Mouse (Mus musculus) T-cell, adult 2 months (primary cell): ENCODE results near the gene Eed.

Source experiments
- DNase-seq: peaks from one replicate; pipeline ENCODE4 v3.0.0; 2022; ENCODE audit warnings: low spot score

Gene Eed

GRCm38 (mm10) chr7:89908421-89908820 lies 72.4 kb downstream of the Eed start:
- DNase-seq: no peak

DNA sequence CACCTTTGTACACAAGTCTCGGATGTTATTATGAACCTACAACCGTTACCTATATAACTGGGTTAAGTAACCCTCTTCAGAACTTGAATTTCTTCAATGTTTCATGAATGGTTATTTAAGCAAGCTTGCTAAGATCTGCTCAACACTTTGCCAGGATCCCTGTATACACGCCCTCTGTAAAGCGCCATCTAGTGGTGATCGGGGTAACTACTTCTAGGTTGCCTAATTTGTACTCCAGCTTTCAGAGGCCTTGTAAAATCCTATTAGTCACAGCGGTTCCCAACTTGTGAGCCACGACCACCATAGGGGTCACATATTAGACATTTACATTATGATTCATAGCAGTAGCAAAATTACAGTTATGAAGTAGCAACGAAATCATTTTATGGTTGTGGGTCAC lies 72.8 kb downstream of the Eed start:
- DNase-seq: peak; percentile 55
